In genomic region chr17:88543417-88543782, GRCm38 (mm10) we compare ENCODE assay signal across 15 mouse cellular contexts. TPM values are rescaled to one million over a fixed set of nuclear protein-coding genes. Genes with fewer than 3 reads are reported as not detected.
A peak's percentile ranks its signal among the peaks of the same experiment; 100 is the strongest.
DNase-seq lines count a peak whose midpoint lies in the region; ATAC-seq and TF ChIP-seq lines count a peak whose summit lies in the region.
"Had no signal": no experiment of that assay in that cellular context is flagged by ENCODE, and none has a peak within 500 bp of the region (broad histone marks: within the 10 kb centered on the region; RNA-seq: fewer than 3 reads in every experiment).

No protein-coding gene starts in this region.

- H3K27ac ChIP-seq in cerebellum, adult 2 months (ENCODE audit: insufficient read depth, low read length) = peak overlapping the region; percentile 48
- peak overlapping the region; percentile 38 for H3K27ac ChIP-seq in kidney, embryonic 15.5 days
- peak overlapping the region; percentile 62 for H3K27ac ChIP-seq in intestine, embryonic 14.5 days (ENCODE audit: low read depth)
- peak overlapping the region; percentile 86 for H3K27ac ChIP-seq in liver, postnatal 0 days (ENCODE audit: low read depth)
- H3K27ac ChIP-seq: embryonic facial prominence, embryonic 12.5 days; limb, embryonic 13.5 days had no signal

- H3K9me3 ChIP-seq in kidney, embryonic 15.5 days (replicated peaks) = no peaks in the 10 kb centered on the region
- no peaks in the 10 kb centered on the region for H3K9me3 ChIP-seq in intestine, embryonic 14.5 days (ENCODE audit: control insufficient read depth, low read length)
- no peaks in the 10 kb centered on the region for H3K9me3 ChIP-seq in liver, postnatal 0 days (ENCODE audit: low read length)
- H3K9me3 ChIP-seq: embryonic facial prominence, embryonic 12.5 days; limb, embryonic 13.5 days had no signal

- H3K9ac ChIP-seq in kidney, embryonic 15.5 days = no peak overlapping the region
- H3K9ac ChIP-seq in intestine, embryonic 14.5 days (ENCODE audit: low read length) = no peak overlapping the region
- H3K9ac ChIP-seq in liver, postnatal 0 days (replicated peaks) = no peak overlapping the region
- H3K9ac ChIP-seq: embryonic facial prominence, embryonic 12.5 days; limb, embryonic 13.5 days had no signal

- peaks cover 34% of the 10 kb centered on the region for H3K36me3 ChIP-seq in kidney, embryonic 15.5 days
- peaks cover 32% of the 10 kb centered on the region for H3K36me3 ChIP-seq in intestine, embryonic 14.5 days (ENCODE audit: control insufficient read depth, insufficient read depth, low read length)
- peaks cover 22% of the 10 kb centered on the region for H3K36me3 ChIP-seq in liver, postnatal 0 days (replicated peaks; ENCODE audit: insufficient read depth, low read length)

- no peak overlapping the region for H3K4me3 ChIP-seq in cerebellum, adult 2 months (replicated peaks; ENCODE audit: insufficient read depth, low read depth, low read length)
- no peak overlapping the region for H3K4me3 ChIP-seq in kidney, embryonic 15.5 days (replicated peaks)
- no peak overlapping the region for H3K4me3 ChIP-seq in intestine, embryonic 14.5 days (ENCODE audit: low read depth, low read length)
- no peak overlapping the region for H3K4me3 ChIP-seq in liver, postnatal 0 days (ENCODE audit: low read depth, low read length)
- H3K4me3 ChIP-seq: embryonic facial prominence, embryonic 12.5 days; limb, embryonic 13.5 days had no signal

- H3K4me2 ChIP-seq in kidney, embryonic 15.5 days = no peak overlapping the region
- H3K4me2 ChIP-seq in intestine, embryonic 14.5 days (ENCODE audit: low read length) = no peak overlapping the region
- H3K4me2 ChIP-seq in liver, postnatal 0 days (ENCODE audit: low read depth, low read length) = no peak overlapping the region
- H3K4me2 ChIP-seq: embryonic facial prominence, embryonic 12.5 days; heart, embryonic 11.5 days; limb, embryonic 13.5 days had no signal

- TF ChIP-seq EP300 in liver, postnatal 0 days (IDR thresholded peaks at IDR 0.05; ENCODE audit: low read depth) = no peak

- no peak; the same call in 1 of the 2 replicates for ATAC-seq in kidney, embryonic 15.5 days (replicated peaks; ENCODE audit: low FRiP score)
- ATAC-seq in intestine, embryonic 14.5 days (replicated peaks; ENCODE audit: low FRiP score, low TSS enrichment, low read depth) = 0 out of 2 replicates have a peak, but pooled peaks have one; percentile 26
- ATAC-seq in liver, postnatal 0 days = peak; percentile 22

- TF ChIP-seq CTCF in cerebellum, adult 2 months (IDR thresholded peaks at IDR 0.05; ENCODE audit: borderline replicate concordance, insufficient read depth, low read depth, low read length) = no peak
- TF ChIP-seq CTCF in liver, postnatal 0 days (IDR thresholded peaks at IDR 0.05; ENCODE audit: low read depth) = no peak

- H3K27me3 ChIP-seq in cerebellum, adult 2 months (ENCODE audit: control insufficient read depth, insufficient read depth, low read length) = no peaks in the 10 kb centered on the region
- H3K27me3 ChIP-seq in kidney, embryonic 15.5 days = no peaks in the 10 kb centered on the region
- no peaks in the 10 kb centered on the region for H3K27me3 ChIP-seq in intestine, embryonic 14.5 days (replicated peaks; ENCODE audit: control insufficient read depth, insufficient read depth, low read length)
- no peaks in the 10 kb centered on the region for H3K27me3 ChIP-seq in liver, postnatal 0 days (ENCODE audit: insufficient read depth, low read length)
- H3K27me3 ChIP-seq: embryonic facial prominence, embryonic 12.5 days; limb, embryonic 13.5 days had no signal

- DNase-seq in cerebellum, adult 2 months = no peak
- no peak for DNase-seq in cerebellum, postnatal 36 days
- no peak for DNase-seq in kidney, postnatal 4 days
- no peak for DNase-seq in intestine, embryonic 14.5 days (ENCODE audit: low spot score)
- no peak for DNase-seq in liver, postnatal 0 days
- no peak for DNase-seq in lung, postnatal 4 days
- DNase-seq in adipocyte (ENCODE audit: low spot score) = no peak
- DNase-seq: cerebellum, postnatal 14 days; heart, postnatal 4 days; lung, postnatal 14 days; right cerebral cortex, adult 18-20 months had no signal

- no peak for TF ChIP-seq POLR2A in cerebellum, adult 2 months (IDR thresholded peaks at IDR 0.05; ENCODE audit: borderline replicate concordance, insufficient read depth, low read length)

- WGBS in cerebellum, adult 2 months = 72% methylated on average over 3 of the region's 3 CpGs
- 62% methylated on average over 3 of the region's 3 CpGs for WGBS in kidney, embryonic 15.5 days
- WGBS in intestine, embryonic 14.5 days = 74% methylated on average over 3 of the region's 3 CpGs
- 34% methylated on average over 3 of the region's 3 CpGs for WGBS in liver, postnatal 0 days (ENCODE audit: insufficient replicate concordance)

- peaks cover 10% of the 10 kb centered on the region for H3K4me1 ChIP-seq in cerebellum, adult 2 months (ENCODE audit: control insufficient read depth, insufficient read depth, low read length)
- 0 out of 2 replicates have a peak, but pooled peaks cover 7% of the 10 kb centered on the region for H3K4me1 ChIP-seq in kidney, embryonic 15.5 days
- no peaks in the 10 kb centered on the region for H3K4me1 ChIP-seq in intestine, embryonic 14.5 days (replicated peaks; ENCODE audit: control insufficient read depth, insufficient read depth, low read length)
- H3K4me1 ChIP-seq in liver, postnatal 0 days (ENCODE audit: insufficient read depth) = peaks cover 21% of the 10 kb centered on the region
- H3K4me1 ChIP-seq: limb, embryonic 13.5 days had no signal

RNA-seq across cellular contexts. Expression of gene Ppp1r21, which starts 13.5 kb away (rescaled TPM):
- 78.9 and 84.8 TPM in 2 replicates for polyA plus RNA-seq in cerebellum, adult 2 months (2012; rRNA removed)
- 26.4 and 26.8 TPM in 2 replicates for polyA plus RNA-seq in kidney, embryonic 15.5 days (2015; fragmentation: Nextera tagmentation; extraction: Ambion mirVana)
- 29.5 and 30.1 TPM in 2 replicates for polyA plus RNA-seq in intestine, embryonic 14.5 days (2014; fragmentation: Nextera tagmentation; extraction: Ambion mirVana)
- polyA plus RNA-seq in liver, postnatal 0 days (2015; fragmentation: Nextera tagmentation; extraction: Ambion mirVana) = 9.0 TPM in 2 replicates

RNA-seq across cellular contexts. Expression of gene Ston1, which starts 54.1 kb away (rescaled TPM):
- polyA plus RNA-seq in cerebellum, adult 2 months (2012; rRNA removed) = 2.9 and 4.2 TPM in 2 replicates
- polyA plus RNA-seq in kidney, embryonic 15.5 days (2015; fragmentation: Nextera tagmentation; extraction: Ambion mirVana) = 7.7 and 8.0 TPM in 2 replicates
- polyA plus RNA-seq in intestine, embryonic 14.5 days (2014; fragmentation: Nextera tagmentation; extraction: Ambion mirVana) = 9.9 and 10.7 TPM in 2 replicates
- 0.70 and 0.99 TPM in 2 replicates for polyA plus RNA-seq in liver, postnatal 0 days (2015; fragmentation: Nextera tagmentation; extraction: Ambion mirVana)
